Mouse (Mus musculus) neural tube, embryonic 11.5 days (tissue): ENCODE measurements around the gene Cldn15. TPM values are rescaled to one million over a fixed set of nuclear protein-coding genes. Genes with fewer than 3 reads are reported as not detected.

Experiments
- ATAC-seq: fragments of 200-750 bp; cut with Nextera tagmentation; 2 replicates; pipeline ENCODE4 v1.8.0; 2017; ENCODE audit warnings: moderate number of reproducible peaks, mild to moderate bottlenecking, moderate TSS enrichment, moderate library complexity; ENCODE audit not compliant: insufficient read depth, low FRiP score, low TSS enrichment
- DNase-seq: peaks from one replicate; pipeline ENCODE4 v3.0.0-alpha.2; 2015; ENCODE audit warnings: low spot score
- H3K27ac ChIP-seq: fragments of 300-500 bp; sonication (generic); 2 replicates; pipeline ENCODE4 v1.5.1; 2014; ENCODE audit warnings: low read depth, mild to moderate bottlenecking, low read length
- H3K27me3 ChIP-seq: fragments of 300-500 bp; sonication (generic); 2 replicates; pipeline ENCODE4 v1.6.1; 2014; ENCODE audit warnings: mild to moderate bottlenecking, low read length, mixed read lengths; ENCODE audit not compliant: control insufficient read depth, insufficient read depth
- H3K36me3 ChIP-seq: fragments of 300-500 bp; sonication (generic); 2 replicates; pipeline ENCODE4 v1.6.1; 2014; ENCODE audit warnings: mild to moderate bottlenecking, low read length, moderate library complexity, mixed read lengths; ENCODE audit not compliant: control insufficient read depth, insufficient read depth
- H3K4me1 ChIP-seq: fragments of 300-500 bp; sonication (generic); 2 replicates; pipeline ENCODE4 v1.6.1; 2014; ENCODE audit warnings: low read length, mixed read lengths; ENCODE audit not compliant: control insufficient read depth, insufficient read depth
- H3K4me2 ChIP-seq: fragments of 300-500 bp; sonication (generic); 2 replicates; pipeline ENCODE4 v1.6.1; 2014; ENCODE audit warnings: low read depth, mild to moderate bottlenecking, moderate library complexity
- H3K4me3 ChIP-seq: fragments of 300-500 bp; sonication (generic); 2 replicates; pipeline ENCODE4 v1.5.1; 2014; ENCODE audit warnings: low read depth, low read length
- H3K9ac ChIP-seq: fragments of 300-500 bp; sonication (generic); 2 replicates; pipeline ENCODE4 v1.6.1; 2014; ENCODE audit warnings: mild to moderate bottlenecking, low read length
- H3K9me3 ChIP-seq: fragments of 300-500 bp; sonication (generic); 2 replicates; pipeline ENCODE4 v1.6.1; 2016; ENCODE audit warnings: low read length; ENCODE audit not compliant: control insufficient read depth
- WGBS: fragments of 180-500 bp; shearing (Covaris S2); extraction: QIAGEN DNeasy Blood & Tissue Kit; methylation state at CpG from one replicate; pipeline ENCODE4 v1.1.7; 2014; 5-methylcytosine and 5-hydroxymethylcytosine counted together
- polyA plus RNA-seq: library from polyadenylated mRNA; unstranded; fragments of >200 nt; fragmentation: Nextera tagmentation; extraction: Ambion mirVana; gene quantifications from 2 replicates; pipeline ENCODE4 v1.2.1, GENCODE M21; 2014

Gene Cldn15
- not detected in 2 replicates for polyA plus RNA-seq

DNA sequence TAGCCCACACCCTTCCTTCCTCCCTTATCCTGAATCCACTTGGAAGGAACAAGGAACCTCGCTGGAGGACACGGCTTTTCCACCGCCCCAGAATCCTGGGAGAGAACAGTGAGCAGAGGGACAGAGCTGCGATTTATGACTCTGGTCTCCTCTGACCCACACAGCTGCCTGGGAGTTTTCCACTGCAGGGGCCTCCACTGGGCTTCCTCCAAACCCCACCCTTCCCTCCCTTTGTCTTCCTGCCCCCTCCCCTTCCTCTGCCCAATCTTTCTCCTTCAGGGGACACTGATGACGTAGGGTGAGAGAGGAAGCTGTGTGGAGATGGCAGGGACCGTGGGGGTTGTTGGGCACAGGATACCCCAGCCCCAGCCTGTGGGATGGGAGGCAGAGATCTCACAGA lies at the start of gene Cldn15:
Cldn15 (plus strand) TSS at position 286 of the 400 bp plus-strand sequence.
- Histone ChIP-seq H3K4me2 (no peak within 1 kb of the TSS), H3K9me3 (no peaks in the 10 kb centered on the region), H3K4me3 (no peak within 1 kb of the TSS; the same call in 1 of the 2 replicates), H3K9ac (0 out of 2 replicates have a peak within 1 kb of the TSS, but pooled peaks have one; percentile 6), H3K4me1 (peaks cover 9% of the 10 kb centered on the region; the same call in 1 of the 2 replicates), H3K27ac (0 out of 2 replicates have a peak within 1 kb of the TSS, but pooled peaks have one; percentile 39), H3K27me3 (no peaks in the 10 kb centered on the region), H3K36me3 (peaks cover 14% of the 10 kb centered on the region; the same call in 1 of the 2 replicates)
- DNase-seq, result no peak
- no peak for ATAC-seq
- WGBS, result 74% methylated on average over 6 of the region's 6 CpGs

DNA sequence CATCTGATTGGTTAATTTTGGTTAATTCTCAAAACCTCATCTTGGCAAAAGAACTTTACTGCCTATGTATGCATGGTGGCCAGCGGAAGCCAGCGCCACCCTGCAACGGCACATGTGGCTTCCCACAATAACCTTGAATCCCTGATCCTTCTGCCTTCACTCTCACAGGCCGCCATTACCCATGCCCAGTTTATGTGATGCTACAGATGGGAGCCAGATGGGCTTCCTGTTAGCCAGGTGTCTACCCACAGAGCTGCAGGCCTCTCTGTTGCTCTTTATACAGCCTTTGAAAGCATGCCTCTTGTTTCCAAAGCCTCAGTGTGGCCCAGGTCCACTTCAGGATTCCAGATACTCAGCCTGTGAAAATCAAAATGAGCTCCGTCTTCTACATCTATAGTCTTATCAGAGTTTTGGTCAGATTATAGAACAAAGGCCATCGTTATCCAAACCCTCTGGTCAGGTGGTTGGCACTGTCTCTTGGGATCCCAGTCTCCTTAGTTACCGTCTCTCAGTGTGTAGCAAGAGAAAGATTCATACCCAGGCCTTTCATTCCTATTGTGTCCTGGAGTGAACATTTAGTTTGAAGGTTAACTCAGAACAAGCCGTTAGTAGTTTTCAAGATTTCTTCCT lies 48.7 kb upstream of the Cldn15 start:
- Histone ChIP-seq H3K4me2 (no peak overlapping the region), H3K36me3 (peaks cover 4% of the 10 kb centered on the region; the same call in 1 of the 2 replicates), H3K4me3 (no peak overlapping the region), H3K9me3 (no peaks in the 10 kb centered on the region), H3K27me3 (no peaks in the 10 kb centered on the region), H3K27ac (no peak overlapping the region), H3K4me1 (peaks cover 5% of the 10 kb centered on the region), H3K9ac (no peak overlapping the region)
- DNase-seq (no peak), ATAC-seq (no peak)
- 94% methylated on average over 8 of the region's 8 CpGs for WGBS

GRCm38 (mm10) chr5:136918655-136919472 lies 47.6 kb upstream of the Cldn15 start:
- no peaks in the 10 kb centered on the region for H3K27me3 ChIP-seq
- peak overlapping the region; percentile 9 for H3K9ac ChIP-seq
- DNase-seq (peak; percentile 83), ATAC-seq (peak; percentile 81)
- no peaks in the 10 kb centered on the region for H3K9me3 ChIP-seq
- H3K4me1 ChIP-seq, result peaks cover 5% of the 10 kb centered on the region
- H3K4me2 ChIP-seq, result peak overlapping the region; percentile 82
- WGBS, result 4% methylated on average over 38 of the region's 38 CpGs
- H3K4me3 ChIP-seq, result peak overlapping the region; percentile 52
- H3K27ac ChIP-seq, result no peak overlapping the region
- H3K36me3 ChIP-seq, result no peaks in the 10 kb centered on the region

GRCm38 (mm10) chr5:136919546-136920301 lies 46.7 kb upstream of the Cldn15 start:
- no peaks in the 10 kb centered on the region for H3K9me3 ChIP-seq
- ATAC-seq (no peak), DNase-seq (no peak)
- peak overlapping the region; percentile 82 for H3K4me2 ChIP-seq
- H3K36me3 ChIP-seq, result no peaks in the 10 kb centered on the region
- peak overlapping the region; percentile 52 for H3K4me3 ChIP-seq
- WGBS, result 24% methylated on average over 18 of the region's 18 CpGs
- no peaks in the 10 kb centered on the region for H3K27me3 ChIP-seq
- H3K9ac ChIP-seq, result peak overlapping the region; percentile 9
- no peak overlapping the region for H3K27ac ChIP-seq
- peaks cover 5% of the 10 kb centered on the region for H3K4me1 ChIP-seq

DNA sequence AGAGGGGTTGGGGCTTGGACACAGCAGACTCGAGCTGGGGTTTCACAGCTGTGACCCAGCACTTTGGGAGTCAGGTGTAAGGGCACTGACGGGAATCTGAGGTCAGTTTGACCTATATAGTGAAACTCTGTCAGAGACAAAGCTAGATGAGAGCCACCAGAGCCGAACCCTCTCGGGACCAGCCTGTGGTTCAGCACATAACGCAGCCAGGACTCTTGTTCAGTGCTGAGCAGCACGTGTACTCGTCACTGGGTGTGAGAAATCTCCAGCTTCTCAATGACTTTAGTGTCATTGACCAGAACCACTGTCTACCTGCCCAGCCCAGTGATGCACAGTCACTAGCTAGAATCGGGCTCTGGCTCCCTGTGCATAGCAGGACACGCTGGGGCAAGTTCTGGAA lies 43.6 kb upstream of the Cldn15 start:
- Histone ChIP-seq H3K27me3 (no peaks in the 10 kb centered on the region), H3K4me3 (no peak overlapping the region), H3K9me3 (no peaks in the 10 kb centered on the region), H3K9ac (no peak overlapping the region), H3K27ac (no peak overlapping the region), H3K36me3 (no peaks in the 10 kb centered on the region), H3K4me2 (no peak overlapping the region), H3K4me1 (peaks cover 5% of the 10 kb centered on the region)
- DNase-seq (no peak), ATAC-seq (no peak)
- 87% methylated on average over 9 of the region's 9 CpGs for WGBS

DNA sequence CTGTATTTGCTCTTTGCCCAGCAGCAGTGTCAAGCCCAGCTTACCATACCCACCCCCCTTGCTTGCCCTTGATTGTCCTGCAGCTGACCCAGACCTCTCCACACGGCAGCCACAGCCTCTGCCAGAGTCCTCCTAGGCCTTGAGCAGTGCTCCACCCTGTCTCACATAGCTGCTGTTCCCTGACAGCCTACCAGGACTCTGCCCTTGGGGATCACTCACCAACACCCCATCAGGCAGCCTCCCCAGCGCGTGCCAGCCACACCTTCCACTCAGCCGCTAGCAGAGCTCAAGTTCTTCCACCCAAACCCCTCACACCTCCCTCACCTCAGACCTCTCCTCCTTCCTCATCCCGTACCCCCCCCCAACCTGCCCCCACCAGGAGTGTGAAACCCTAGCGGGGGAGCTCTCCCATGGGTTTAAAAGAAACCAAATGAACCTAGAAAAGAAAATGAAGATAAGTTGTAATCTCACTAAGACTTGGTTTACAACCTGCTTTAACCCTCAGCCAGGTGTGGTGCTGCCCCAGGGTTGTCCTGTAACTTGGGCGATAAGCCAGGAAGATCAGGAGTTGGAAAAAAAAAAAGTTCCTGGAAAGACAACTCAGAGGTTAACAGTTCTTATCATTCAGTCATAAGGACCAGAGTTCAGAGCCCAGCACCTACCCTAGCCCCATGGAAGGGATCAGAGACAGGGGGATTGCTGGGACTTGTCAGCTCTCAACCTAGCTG lies 42.5 kb upstream of the Cldn15 start:
- no peak for ATAC-seq
- 76% methylated on average over 7 of the region's 7 CpGs for WGBS

GRCm38 (mm10) chr5:136929073-136929472 lies 37.3 kb upstream of the Cldn15 start:
- Histone ChIP-seq H3K27ac (no peak overlapping the region), H3K9ac (peak overlapping the region; percentile 26; the same call in 1 of the 2 replicates)

More for the DNA sequence above, 42.5 kb upstream of the Cldn15 start:
- Histone ChIP-seq H3K27ac (no peak overlapping the region), H3K4me3 (no peak overlapping the region), H3K9me3 (no peaks in the 10 kb centered on the region), H3K4me1 (peaks cover 5% of the 10 kb centered on the region), H3K27me3 (no peaks in the 10 kb centered on the region), H3K4me2 (no peak overlapping the region), H3K9ac (no peak overlapping the region), H3K36me3 (no peaks in the 10 kb centered on the region)
- DNase-seq, result no peak

DNA sequence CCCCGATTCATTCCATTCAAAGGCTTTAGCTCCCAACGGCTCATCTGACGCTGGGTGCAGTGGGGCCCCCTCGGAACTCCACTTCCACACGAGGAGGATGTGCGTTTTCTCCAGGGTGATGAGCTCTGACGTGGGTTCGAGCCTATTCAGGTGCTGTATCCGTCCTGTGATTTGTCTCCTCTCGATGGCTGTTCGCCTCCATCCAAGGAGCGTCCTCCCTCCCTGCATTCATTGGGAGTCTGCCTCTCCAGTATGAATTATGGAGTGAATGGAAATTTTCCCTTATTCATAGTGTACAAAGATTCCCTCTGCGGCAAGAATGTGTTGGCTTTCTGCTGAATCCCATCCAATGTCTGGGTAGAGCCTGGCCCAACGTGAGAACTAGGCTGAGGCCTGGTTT lies 34.5 kb upstream of the Cldn15 start:
- no peak overlapping the region for H3K9ac ChIP-seq
- no peak overlapping the region for H3K27ac ChIP-seq
- no peaks in the 10 kb centered on the region for H3K36me3 ChIP-seq
- no peaks in the 10 kb centered on the region for H3K9me3 ChIP-seq
- DNase-seq (no peak), ATAC-seq (no peak)
- no peaks in the 10 kb centered on the region for H3K4me1 ChIP-seq
- H3K4me2 ChIP-seq, result no peak overlapping the region
- H3K4me3 ChIP-seq, result no peak overlapping the region
- no peaks in the 10 kb centered on the region for H3K27me3 ChIP-seq
- 78% methylated on average over 14 of the region's 14 CpGs for WGBS

More at GRCm38 (mm10) chr5:136929073-136929472, 37.3 kb upstream of the Cldn15 start:
- 23% methylated on average over 4 of the region's 4 CpGs for WGBS
- H3K4me1 ChIP-seq, result no peaks in the 10 kb centered on the region
- ATAC-seq (peak; percentile 58; the same call in 1 of the 2 replicates), DNase-seq (peak; percentile 88)
- H3K4me2 ChIP-seq, result no peak overlapping the region
- no peaks in the 10 kb centered on the region for H3K36me3 ChIP-seq
- no peaks in the 10 kb centered on the region for H3K9me3 ChIP-seq
- no peaks in the 10 kb centered on the region for H3K27me3 ChIP-seq
- H3K4me3 ChIP-seq, result no peak overlapping the region
